Mouse (Mus musculus): ENCODE measurements around the gene Cyth1. TPM values are rescaled to one million over a fixed set of nuclear protein-coding genes. Genes with fewer than 3 reads are reported as not detected.

The Cyth1 gene
- 37.1 TPM for polyA plus RNA-seq (2014; fragmentation: Illumina TruSeq; extraction: RNeasy Lipid Tissue Mini Kit (QIAGEN cat#74804); ENCODE audit: low replicate concordance)

DNA sequence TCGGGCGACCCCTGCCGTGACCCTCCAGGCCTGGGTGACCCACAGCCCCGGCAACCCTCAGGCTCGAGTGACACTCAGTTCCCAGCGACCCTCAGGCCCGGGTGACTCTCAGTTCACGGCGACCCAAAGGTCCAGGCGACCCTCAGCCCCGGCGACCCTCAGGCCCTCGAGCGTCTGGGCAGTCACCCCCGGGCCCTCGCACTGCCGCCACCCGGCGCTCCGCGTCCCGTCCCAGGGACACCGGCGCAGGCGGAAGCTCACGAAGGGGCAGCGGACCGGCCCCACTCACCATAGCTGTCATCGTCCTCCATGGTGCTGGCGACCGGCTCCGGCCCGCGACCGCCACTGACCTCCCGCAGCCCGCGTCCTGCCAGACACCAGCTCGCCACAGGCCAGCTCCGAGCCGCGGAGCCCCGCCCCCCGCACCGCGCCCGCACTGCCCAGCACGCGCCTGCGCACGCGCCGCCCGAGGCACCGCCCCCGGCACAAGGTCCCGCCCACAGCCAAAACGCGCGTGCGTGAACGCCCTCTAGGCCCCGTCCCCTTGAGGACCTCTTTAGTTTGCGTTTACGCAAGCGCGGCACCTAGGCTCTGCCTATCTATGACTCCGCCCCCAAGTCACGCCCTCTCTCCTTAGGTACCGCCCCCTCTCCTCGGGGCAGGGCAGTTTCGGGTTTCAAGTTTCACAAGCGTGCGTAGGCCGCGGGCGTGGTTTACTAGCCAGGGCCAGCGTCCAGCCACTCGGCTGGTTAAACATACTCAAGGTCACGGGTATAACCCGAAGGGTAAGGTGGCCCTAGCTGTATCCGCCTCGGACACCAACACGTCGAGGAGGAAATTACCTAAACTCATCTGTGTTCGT is at the start of gene Cyth1:
Cyth1 (minus strand) TSS at position 443 of the 862 bp plus-strand sequence.

GRCm38 (mm10) chr11:118289999-118290889 is 41.9 kb upstream of the Cyth1 start, which contains the start of gene Usp36:
Usp36 (minus strand) TSS chr11:118290244.

GRCm38 (mm10) chr11:118130534-118130933 is 117.9 kb downstream of the Cyth1 start, which contains the start of gene Dnah17:
Dnah17 (minus strand) TSS chr11:118130634.

Other genes starting within 250 kb of the Cyth1 start
- gene Dnah17, start 118.0 kb downstream of the Cyth1 start, polyA plus RNA-seq (2014; fragmentation: Illumina TruSeq; extraction: RNeasy Lipid Tissue Mini Kit (QIAGEN cat#74804); ENCODE audit: low replicate concordance) = not detected
- 1.8 TPM for gene Usp36, start 41.7 kb upstream of the Cyth1 start, polyA plus RNA-seq (2014; fragmentation: Illumina TruSeq; extraction: RNeasy Lipid Tissue Mini Kit (QIAGEN cat#74804); ENCODE audit: low replicate concordance)
- gene Cep295nl, start 93.9 kb upstream of the Cyth1 start, polyA plus RNA-seq (2014; fragmentation: Illumina TruSeq; extraction: RNeasy Lipid Tissue Mini Kit (QIAGEN cat#74804); ENCODE audit: low replicate concordance) = not detected
- gene Timp2, start 107.1 kb upstream of the Cyth1 start, polyA plus RNA-seq (2014; fragmentation: Illumina TruSeq; extraction: RNeasy Lipid Tissue Mini Kit (QIAGEN cat#74804); ENCODE audit: low replicate concordance) = 16.7 TPM
- gene Lgals3bp, start 153.5 kb upstream of the Cyth1 start, polyA plus RNA-seq (2014; fragmentation: Illumina TruSeq; extraction: RNeasy Lipid Tissue Mini Kit (QIAGEN cat#74804); ENCODE audit: low replicate concordance) = 38.8 TPM
- 8.5 TPM for gene Cant1, start 170.5 kb upstream of the Cyth1 start, polyA plus RNA-seq (2014; fragmentation: Illumina TruSeq; extraction: RNeasy Lipid Tissue Mini Kit (QIAGEN cat#74804); ENCODE audit: low replicate concordance)
- 0.63 TPM for gene C1qtnf1, start 179.6 kb upstream of the Cyth1 start, polyA plus RNA-seq (2014; fragmentation: Illumina TruSeq; extraction: RNeasy Lipid Tissue Mini Kit (QIAGEN cat#74804); ENCODE audit: low replicate concordance)
- 1.1 TPM for gene Engase, start 228.2 kb upstream of the Cyth1 start, polyA plus RNA-seq (2014; fragmentation: Illumina TruSeq; extraction: RNeasy Lipid Tissue Mini Kit (QIAGEN cat#74804); ENCODE audit: low replicate concordance)